Mouse (Mus musculus) heart, embryonic 14.5 days (tissue): Measurements from ENCODE around the gene B3gnt8. TPM values are rescaled to one million over a fixed set of nuclear protein-coding genes. Genes with fewer than 3 reads are reported as not detected.

Experiments used
- ATAC-seq: fragments of 200-750 bp; cut with Nextera tagmentation; 2 replicates; pipeline ENCODE4 v1.8.0; 2017; ENCODE audit warnings: low read depth, moderate TSS enrichment; ENCODE audit not compliant: insufficient number of reproducible peaks, insufficient read depth, low FRiP score
- H3K27ac ChIP-seq, 2 experiments: fragments of 200-500 bp in 1 of 2; fragments of 300-500 bp in 1 of 2; sonication (generic) in 1 of 2; replicated peaks in 1 of 2; 2 replicates each; pipeline ENCODE4 v1.5.1; 2012 to 2014; ENCODE audit warnings: low read depth in 2 of 2, low read length in 2 of 2, control low read depth in 1 of 2, mild to moderate bottlenecking in 1 of 2, mixed read lengths in 1 of 2; ENCODE audit not compliant: control insufficient read depth in 1 of 2, insufficient read depth in 1 of 2
- H3K27me3 ChIP-seq: fragments of 300-500 bp; sonication (generic); 2 replicates; pipeline ENCODE4 v1.6.1; 2014; ENCODE audit warnings: mild to moderate bottlenecking, low read length, control low read depth; ENCODE audit not compliant: control insufficient read depth, insufficient read depth
- H3K36me3 ChIP-seq: fragments of 300-500 bp; sonication (generic); 2 replicates; pipeline ENCODE4 v1.6.1; 2014; ENCODE audit warnings: mild to moderate bottlenecking, control low read depth, low read length, mixed read lengths; ENCODE audit not compliant: control insufficient read depth, insufficient read depth
- H3K4me1 ChIP-seq, 2 experiments: fragments of 200-500 bp in 1 of 2; fragments of 300-500 bp in 1 of 2; sonication (generic) in 1 of 2; 2 replicates each; pipeline ENCODE4 v1.6.1; 2012 to 2014; ENCODE audit warnings: low read length in 2 of 2, control low read depth in 1 of 2, mixed read lengths in 1 of 2; ENCODE audit not compliant: control insufficient read depth in 2 of 2, insufficient read depth in 2 of 2
- H3K4me2 ChIP-seq: fragments of 300-500 bp; sonication (generic); 2 replicates; pipeline ENCODE4 v1.6.1; 2014; ENCODE audit warnings: mild to moderate bottlenecking, low read length
- H3K4me3 ChIP-seq, 2 experiments: fragments of 200-500 bp in 1 of 2; fragments of 300-500 bp in 1 of 2; sonication (generic) in 1 of 2; 2 replicates each; pipeline ENCODE4 v1.5.1; 2012 to 2014; ENCODE audit warnings: low read length in 2 of 2, mild to moderate bottlenecking in 2 of 2, control low read depth in 1 of 2, low read depth in 1 of 2, moderate library complexity in 1 of 2; ENCODE audit not compliant: control insufficient read depth in 1 of 2, insufficient read depth in 1 of 2
- H3K9ac ChIP-seq: fragments of 300-500 bp; sonication (generic); 2 replicates; pipeline ENCODE4 v1.6.1; 2014; ENCODE audit warnings: mild to moderate bottlenecking, low read length
- H3K9me3 ChIP-seq: fragments of 300-500 bp; sonication (generic); 2 replicates; pipeline ENCODE4 v1.6.1; 2016; ENCODE audit warnings: low read length, control low read depth; ENCODE audit not compliant: control insufficient read depth
- WGBS: fragments of 180-500 bp; shearing (Covaris S2); extraction: QIAGEN DNeasy Blood & Tissue Kit; methylation state at CpG from one replicate; pipeline ENCODE4 v1.1.7; 2014; 5-methylcytosine and 5-hydroxymethylcytosine counted together
- polyA plus RNA-seq: library from polyadenylated mRNA; unstranded; fragments of >200 nt; fragmentation: Nextera tagmentation; extraction: Ambion mirVana; gene quantifications from 2 replicates; pipeline ENCODE4 v1.2.1, GENCODE M21; 2014

Gene B3gnt8
- polyA plus RNA-seq, 1 experiment from 2014 or later: 3.5 TPM

DNA sequence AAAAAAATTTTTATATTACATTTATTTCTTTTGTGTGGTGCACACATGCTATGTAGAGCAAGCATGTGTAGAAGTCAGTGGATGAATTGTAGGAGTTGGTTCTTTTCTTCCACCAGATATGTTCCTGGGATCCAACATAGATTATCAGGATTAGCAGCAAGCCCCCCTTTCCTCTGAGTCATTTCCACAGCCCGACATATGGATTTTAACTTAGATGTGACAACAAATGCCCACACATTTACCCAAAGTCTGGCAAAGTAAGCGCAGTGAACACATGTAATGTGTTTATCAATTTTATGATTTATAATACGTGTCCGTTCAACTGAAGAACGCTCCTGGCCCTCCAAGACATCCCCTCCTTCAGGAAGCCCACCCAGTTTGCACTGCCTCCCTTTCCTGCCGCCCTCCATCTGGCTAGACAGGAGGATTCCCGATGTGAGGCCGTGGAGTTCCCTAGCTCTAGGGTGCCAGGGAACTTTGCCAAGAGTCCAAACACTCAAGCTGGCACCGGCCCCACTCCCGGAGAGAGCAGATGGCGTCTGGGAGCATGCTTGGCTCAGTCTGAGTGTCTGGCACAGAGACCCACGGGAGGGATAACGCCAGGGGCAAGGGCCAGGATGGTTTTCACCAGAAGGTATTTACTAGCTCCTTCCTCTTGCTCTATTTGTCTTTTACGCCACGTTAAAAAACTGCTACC is 49.8 kb downstream of the B3gnt8 start:
- Histone ChIP-seq H3K4me1 (peaks cover 9 to 25% of the 10 kb centered on the region in 2 experiments), H3K36me3 (no peaks in the 10 kb centered on the region), H3K4me3 (no peak overlapping the region), H3K9ac (no peak overlapping the region), H3K9me3 (no peaks in the 10 kb centered on the region), H3K27me3 (peaks cover 29% of the 10 kb centered on the region), H3K4me2 (no peak overlapping the region), H3K27ac (no peak overlapping the region)
- no peak for ATAC-seq
- 46% methylated on average over 15 of the region's 15 CpGs for WGBS

DNA sequence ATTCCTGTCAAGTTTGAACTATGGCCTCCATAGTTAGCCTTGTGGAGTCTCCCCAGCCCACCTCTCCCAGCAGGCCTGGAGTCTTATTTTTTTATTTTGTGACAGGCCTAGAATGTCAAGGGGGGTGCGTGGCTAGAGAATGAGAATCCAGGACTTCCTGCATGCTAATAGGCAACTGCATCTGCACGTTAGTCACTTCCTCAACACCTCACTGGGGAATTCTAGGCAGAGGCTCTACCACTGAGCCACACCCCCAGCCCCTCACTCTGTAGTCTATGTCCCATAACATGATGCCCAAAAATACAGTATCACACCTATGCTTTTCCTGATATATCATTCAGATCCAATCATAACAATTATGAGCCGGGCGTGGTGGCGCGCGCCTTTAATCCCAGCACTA is 50.6 kb downstream of the B3gnt8 start:
- no peak overlapping the region for H3K4me2 ChIP-seq
- ATAC-seq: no peak
- no peak overlapping the region for H3K9ac ChIP-seq
- H3K27ac ChIP-seq: 0 out of 4 replicates have a peak overlapping the region, but pooled peaks of 1 of the 2 experiments have one; percentile 2
- 90% methylated on average over 7 of the region's 7 CpGs for WGBS
- peaks cover 10 to 28% of the 10 kb centered on the region in 2 experiments for H3K4me1 ChIP-seq
- H3K9me3 ChIP-seq: no peaks in the 10 kb centered on the region
- H3K4me3 ChIP-seq: no peak overlapping the region
- H3K36me3 ChIP-seq: no peaks in the 10 kb centered on the region
- peaks cover 29% of the 10 kb centered on the region for H3K27me3 ChIP-seq

DNA sequence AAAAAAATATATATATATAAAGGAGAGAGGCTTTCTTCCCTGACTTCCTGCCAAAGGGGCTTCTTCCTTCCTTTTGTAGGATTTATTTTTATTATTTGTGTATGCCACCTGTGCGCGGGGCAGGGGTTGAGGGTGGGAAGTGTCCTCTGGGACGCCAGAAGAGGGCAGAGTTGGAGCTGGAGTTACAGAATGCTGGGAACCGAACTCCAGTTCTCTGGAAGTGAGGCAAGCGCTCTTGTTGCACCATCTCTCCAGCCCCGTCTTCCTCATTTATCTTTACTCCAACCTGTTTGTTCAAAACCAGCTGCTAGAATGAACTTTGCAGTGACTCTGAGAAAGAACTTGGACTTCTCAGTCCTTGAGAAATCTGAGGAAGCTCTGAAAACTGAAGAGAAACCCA is 53.5 kb downstream of the B3gnt8 start:
- H3K4me3 ChIP-seq: peak overlapping the region in 1 of 2 experiments; percentile 73; a peak in 2 of 4 replicates
- no peaks in the 10 kb centered on the region for H3K9me3 ChIP-seq
- H3K9ac ChIP-seq: peak overlapping the region; percentile 82
- peaks cover 11% of the 10 kb centered on the region for H3K27me3 ChIP-seq
- peak overlapping the region; percentile 9 to 93 for H3K27ac ChIP-seq
- H3K4me2 ChIP-seq: peak overlapping the region; percentile 76
- peaks cover 11 to 23% of the 10 kb centered on the region in 2 experiments for H3K4me1 ChIP-seq
- no peak for ATAC-seq
- WGBS: 6% methylated on average over 6 of the region's 6 CpGs
- no peaks in the 10 kb centered on the region for H3K36me3 ChIP-seq

GRCm38 (mm10) chr7:25680514-25681258 is 54.2 kb downstream of the B3gnt8 start, which contains the start of gene B9d2:
B9d2 (plus strand) TSS chr7:25680780.
- Histone ChIP-seq H3K9me3 (no peaks in the 10 kb centered on the region), H3K9ac (peak within 1 kb of the TSS; percentile 82), H3K4me2 (peak within 1 kb of the TSS; percentile 76), H3K36me3 (no peaks in the 10 kb centered on the region), H3K4me3 (peak within 1 kb of the TSS; percentile 70 to 73), H3K27ac (peak within 1 kb of the TSS; percentile 85 to 93), H3K27me3 (peaks cover 4% of the 10 kb centered on the region), H3K4me1 (peaks cover 10 to 18% of the 10 kb centered on the region in 2 experiments; a peak in 3 of 4 replicates)
- under 1% methylated on average over 46 of the region's 46 CpGs for WGBS
- ATAC-seq: peak; percentile 94

DNA sequence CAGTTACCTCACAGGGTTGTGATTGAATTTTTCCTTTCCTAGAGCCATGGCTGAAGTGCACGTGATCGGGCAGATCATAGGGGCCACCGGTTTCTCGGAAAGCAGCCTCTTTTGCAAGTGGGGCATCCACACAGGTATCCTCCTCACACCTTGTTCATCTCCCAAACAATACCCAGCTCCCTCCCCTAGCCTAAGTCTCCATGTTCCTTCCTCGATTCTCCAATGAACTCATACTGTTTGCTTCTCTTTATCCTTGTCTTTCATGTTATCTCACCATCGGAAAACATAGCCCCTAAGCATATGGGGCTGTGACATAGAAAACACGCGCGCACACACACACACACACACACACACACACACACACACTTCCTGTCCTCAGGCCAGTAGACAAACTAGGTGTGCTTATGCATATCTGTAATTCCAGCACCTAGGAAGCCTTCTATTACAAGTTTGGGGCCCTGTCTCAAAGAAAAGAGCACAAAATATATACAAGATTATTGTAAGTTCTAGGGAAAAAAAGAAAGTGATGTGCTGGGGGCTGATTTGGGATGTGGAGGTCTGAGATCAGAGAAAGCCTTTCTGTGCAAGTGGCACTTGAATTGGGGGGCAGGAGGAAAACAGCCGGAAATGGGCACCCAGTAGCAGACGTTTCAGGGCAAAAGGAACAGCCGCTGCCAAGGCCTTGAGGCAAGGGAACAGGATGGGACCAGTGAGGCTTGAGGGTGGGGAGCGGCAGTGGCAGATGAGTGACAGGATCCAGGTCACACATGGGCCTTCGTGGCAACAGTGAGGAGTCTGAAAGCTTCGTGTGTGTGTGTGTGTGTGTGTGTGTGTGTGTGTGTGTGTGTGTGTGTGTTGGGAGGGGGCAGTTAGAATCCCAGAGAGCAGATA is 55.1 kb downstream of the B3gnt8 start:
- 45% methylated on average over 15 of the region's 15 CpGs for WGBS
- no peaks in the 10 kb centered on the region; the same call in 1 of the 2 replicates for H3K27me3 ChIP-seq

GRCm38 (mm10) chr7:25683474-25684180 is 57.2 kb downstream of the B3gnt8 start:
- 43% methylated on average over 7 of the region's 7 CpGs for whole genome bisulfite sequencing
- Histone ChIP-seq H3K9ac (no peak overlapping the region), H3K27me3 (no peaks in the 10 kb centered on the region; the same call in 1 of the 2 replicates)

More for the DNA sequence above, 55.1 kb downstream of the B3gnt8 start:
- no peaks in the 10 kb centered on the region for H3K36me3 ChIP-seq
- H3K9me3 ChIP-seq: no peaks in the 10 kb centered on the region
- H3K9ac ChIP-seq: no peak overlapping the region
- ATAC-seq: no peak
- 0 out of 4 replicates have a peak overlapping the region, but pooled peaks of 1 of the 2 experiments have one; percentile 93 for H3K27ac ChIP-seq
- H3K4me3 ChIP-seq: peak overlapping the region in 1 of 2 experiments; percentile 73; a peak in 3 of 4 replicates
- peaks cover 12 to 13% of the 10 kb centered on the region in 2 experiments; a peak in 3 of 4 replicates for H3K4me1 ChIP-seq
- H3K4me2 ChIP-seq: peak overlapping the region; percentile 76

More at GRCm38 (mm10) chr7:25683474-25684180, 57.2 kb downstream of the B3gnt8 start:
- Histone ChIP-seq H3K27ac (peak overlapping the region in 1 of 2 experiments; percentile 18; a peak in 1 of 4 replicates), H3K4me3 (no peak overlapping the region), H3K36me3 (no peaks in the 10 kb centered on the region), H3K9me3 (no peaks in the 10 kb centered on the region), H3K4me2 (no peak overlapping the region), H3K4me1 (peaks cover 11 to 24% of the 10 kb centered on the region in 2 experiments)
- ATAC-seq: no peak
